Mouse (Mus musculus) G1E (cell line): Measurements from ENCODE around the gene Map2k3. TPM values are rescaled to one million over a fixed set of nuclear protein-coding genes. Genes with fewer than 3 reads are reported as not detected.

Source experiments
- ATAC-seq: 2 replicates; pipeline ENCODE4 v1.8.0; 2016; ENCODE audit warnings: mild to moderate bottlenecking; ENCODE audit not compliant: insufficient number of reproducible peaks, poor library complexity, low FRiP score, severe bottlenecking; ENCODE audit errors: extremely low read depth
- DNase-seq: peaks from one replicate; pipeline ENCODE4 v3.0.0; 2012; ENCODE audit warnings: low spot score
- H3K27me3 ChIP-seq: 2 replicates; pipeline ENCODE4 v1.6.1; 2012; ENCODE audit warnings: mild to moderate bottlenecking, low read length, inconsistent platforms; ENCODE audit not compliant: insufficient read depth
- H3K36me3 ChIP-seq: replicated peaks from 2 replicates; pipeline ENCODE3; 2012; ENCODE audit warnings: mild to moderate bottlenecking, inconsistent platforms
- H3K4me1 ChIP-seq: 2 replicates; pipeline ENCODE4 v1.6.1; 2012; ENCODE audit warnings: low read depth, low read length, inconsistent platforms, mixed read lengths; ENCODE audit not compliant: insufficient read depth
- H3K4me3 ChIP-seq: 2 replicates; pipeline ENCODE4 v1.5.1; 2012; ENCODE audit warnings: low read depth, mild to moderate bottlenecking, inconsistent platforms, low read length, moderate library complexity, mixed read lengths
- H3K9me3 ChIP-seq: replicated peaks from 2 replicates; pipeline ENCODE4 v1.6.1; 2012; ENCODE audit warnings: inconsistent platforms
- CTCF ChIP-seq: IDR thresholded peaks from 2 replicates; pipeline ENCODE4 v1.5.1; 2012; ENCODE audit warnings: low read depth, low read length, inconsistent platforms, mixed read lengths
- GATA1 ChIP-seq: IDR thresholded peaks from 2 replicates; pipeline ENCODE4 v1.6.1; 2012; ENCODE audit warnings: borderline replicate concordance, low read length, inconsistent platforms, mixed read lengths
- GATA2 ChIP-seq: IDR thresholded peaks from 2 replicates; pipeline ENCODE4 v1.6.1; 2012; ENCODE audit warnings: low read depth, low read length, inconsistent platforms, borderline replicate concordance
- POLR2AphosphoS5 ChIP-seq: IDR thresholded peaks from 2 replicates; pipeline ENCODE4 v1.6.1; 2012; ENCODE audit warnings: low read depth, low read length, inconsistent platforms; ENCODE audit not compliant: insufficient replicate concordance
- TAL1 ChIP-seq: conservative IDR thresholded peaks from 2 replicates; pipeline ENCODE4 v1.6.1; 2012; ENCODE audit warnings: low read depth, low read length, inconsistent platforms, mixed read lengths
- polyA plus RNA-seq: library from polyadenylated mRNA; stranded (reverse); fragments of >175 nt; gene quantifications from 2 replicates; pipeline ENCODE4 v1.2.3, GENCODE M21; 2012
- total RNA-seq, 2 experiments: library from RNA; stranded (forward) in 1 of 2; stranded (reverse) in 1 of 2; fragments of 200-1000 nt in 1 of 2; fragments of >200 nt in 1 of 2; fragmentation: Nextera tagmentation in 1 of 2; gene quantifications; 2 replicates each; pipeline ENCODE4 v1.2.3; 2014 to 2017

Map2k3 gene
- total and polyA plus RNA-seq, 3 experiments, result 30.6 to 189 (median 32.1) TPM

DNA sequence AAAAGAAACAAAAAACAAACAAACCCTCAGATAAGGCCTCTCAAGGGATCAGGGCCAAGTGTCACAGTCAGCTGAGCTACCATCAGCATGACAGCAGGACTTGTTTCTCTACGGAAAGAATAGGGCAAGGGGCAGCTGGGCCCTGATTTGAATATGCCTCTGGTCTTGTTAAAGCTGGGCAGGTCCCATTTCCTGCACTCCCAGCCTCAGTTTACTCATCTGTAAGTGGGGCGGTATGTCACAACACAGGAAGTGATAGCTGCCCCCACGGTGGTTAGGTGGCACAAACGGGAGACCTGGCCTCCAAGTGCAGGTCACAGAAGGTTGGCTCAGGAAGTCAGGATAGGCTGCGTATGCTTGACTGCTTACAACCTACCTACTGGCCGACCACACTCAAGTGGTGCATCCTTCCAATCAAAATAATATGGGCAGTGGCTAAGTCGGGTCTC is 19.3 kb upstream of the Map2k3 start:
- DNase-seq, result no peak
- no peak for ATAC-seq
- Histone ChIP-seq H3K9me3 (no peaks in the 10 kb centered on the region), H3K4me1 (peaks cover 28% of the 10 kb centered on the region), H3K4me3 (peak overlapping the region; percentile 87), H3K27me3 (no peaks in the 10 kb centered on the region; the same call in 1 of the 2 replicates), H3K36me3 (peaks cover 15% of the 10 kb centered on the region)
- TF ChIP-seq GATA2 (no peak), CTCF (no peak), TAL1 (no peak), POLR2AphosphoS5 (no peak)

DNA sequence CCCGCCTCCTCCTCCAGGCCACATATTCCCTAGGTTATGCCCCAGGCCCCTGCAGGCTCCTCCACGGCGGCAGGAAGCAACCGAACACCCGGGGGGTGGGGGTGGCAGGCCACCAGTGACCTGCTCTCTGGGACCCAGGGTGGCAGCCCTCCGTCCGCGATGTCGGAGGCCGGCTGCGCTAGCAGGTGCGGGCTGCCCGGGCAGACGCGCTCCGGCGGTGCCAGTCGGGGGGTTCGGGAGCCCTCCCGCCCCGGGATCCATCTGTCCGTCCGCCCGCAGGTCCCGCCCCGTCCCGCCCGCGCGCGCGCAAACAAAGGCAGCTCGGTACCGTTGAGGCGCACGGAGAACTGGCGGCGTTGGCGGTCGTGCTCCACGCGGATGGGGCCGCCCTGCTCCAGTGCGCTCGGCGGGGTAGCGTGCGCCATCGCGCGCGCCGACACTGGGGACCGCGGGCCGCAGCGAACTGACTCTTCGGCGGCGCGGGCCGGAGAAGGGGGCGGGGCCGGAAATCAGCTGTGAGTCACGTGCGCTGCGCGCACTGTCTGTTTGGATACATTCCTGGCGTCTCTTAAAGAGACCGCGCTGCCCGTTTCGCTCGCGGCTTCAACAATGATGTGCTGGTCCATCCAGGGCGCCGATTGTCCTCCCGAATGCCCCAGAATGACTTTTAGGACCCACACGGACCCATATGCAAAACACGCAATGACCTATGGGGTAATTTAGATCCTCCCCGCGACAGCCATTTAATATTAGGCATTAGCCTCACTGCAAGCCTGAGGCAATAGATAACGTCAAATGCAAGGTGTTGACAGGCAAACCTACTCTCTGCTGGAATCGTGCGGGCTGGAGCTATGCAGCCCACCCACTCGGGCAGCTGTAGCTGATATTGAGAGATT is 18.3 kb upstream of the Map2k3 start:
- Histone ChIP-seq H3K4me3 (peak overlapping the region; percentile 87), H3K27me3 (no peaks in the 10 kb centered on the region; the same call in 1 of the 2 replicates), H3K36me3 (peaks cover 12% of the 10 kb centered on the region), H3K4me1 (peaks cover 28% of the 10 kb centered on the region), H3K9me3 (no peaks in the 10 kb centered on the region)
- ATAC-seq (peak; percentile 79), DNase-seq (peak; percentile 75)
- TF ChIP-seq TAL1 (peak; percentile 42), GATA1 (no peak)

DNA sequence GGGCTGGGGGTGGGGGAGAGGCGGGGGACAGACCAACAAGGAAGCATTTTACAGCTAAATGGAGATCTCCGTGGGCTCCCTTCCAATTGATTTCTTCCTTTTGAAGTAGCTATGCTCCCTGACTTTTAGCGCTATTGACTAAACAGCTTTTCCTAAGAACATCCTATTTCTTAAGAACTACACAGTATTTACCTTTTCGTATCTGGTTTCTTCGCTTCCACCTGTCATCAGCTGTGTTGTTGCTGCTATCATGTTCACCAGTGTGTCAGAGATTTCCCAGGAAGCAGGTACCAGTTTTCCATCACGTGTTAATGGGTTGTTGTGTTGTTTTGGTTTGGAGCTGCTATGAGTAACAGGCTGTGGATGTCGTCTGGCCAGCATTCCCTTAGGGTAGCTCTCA is 17.3 kb upstream of the Map2k3 start, which contains the start of gene Natd1:
Natd1 (minus strand) TSS at position 260 of the 400 bp plus-strand sequence.
- H3K4me1 ChIP-seq, result peaks cover 28% of the 10 kb centered on the region
- H3K36me3 ChIP-seq, result peaks cover 12% of the 10 kb centered on the region

DNA sequence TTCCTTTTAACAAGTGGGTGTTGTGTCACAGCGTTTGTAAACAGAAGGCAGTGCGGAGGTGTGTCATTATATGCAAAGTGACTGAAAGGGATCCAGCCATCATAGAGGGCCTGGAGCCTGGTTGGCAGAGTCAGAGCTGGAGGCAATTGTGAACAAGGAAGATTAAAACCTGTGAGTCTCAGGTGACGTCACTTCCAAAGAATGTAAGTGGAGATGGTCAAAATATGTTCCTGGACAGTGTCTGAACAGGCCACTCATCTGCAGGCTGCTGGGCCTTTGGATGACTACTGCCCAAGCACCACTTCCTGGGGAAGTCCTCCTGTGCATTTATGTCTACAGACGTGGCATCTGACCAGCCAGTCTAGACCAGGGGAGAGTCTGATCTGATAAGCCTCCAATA is 16.6 kb upstream of the Map2k3 start:
- Histone ChIP-seq H3K4me1 (peaks cover 28% of the 10 kb centered on the region), H3K9me3 (no peaks in the 10 kb centered on the region), H3K27me3 (no peaks in the 10 kb centered on the region; the same call in 1 of the 2 replicates), H3K36me3 (peaks cover 14% of the 10 kb centered on the region), H3K4me3 (no peak overlapping the region)
- no peak for DNase-seq
- no peak for TF ChIP-seq GATA1
- TF ChIP-seq POLR2AphosphoS5, result no peak
- TF ChIP-seq CTCF, result no peak
- TF ChIP-seq TAL1, result no peak
- no peak for TF ChIP-seq GATA2
- no peak for ATAC-seq

More for the DNA sequence above, 17.3 kb upstream of the Map2k3 start, which contains the start of gene Natd1:
- Histone ChIP-seq H3K4me3 (peak within 1 kb of the TSS; percentile 87), H3K27me3 (no peaks in the 10 kb centered on the region; the same call in 1 of the 2 replicates), H3K9me3 (no peaks in the 10 kb centered on the region)
- TF ChIP-seq GATA1 (no peak), TAL1 (no peak), POLR2AphosphoS5 (no peak), CTCF (no peak), GATA2 (no peak)
- ATAC-seq, result no peak
- no peak for DNase-seq

DNA sequence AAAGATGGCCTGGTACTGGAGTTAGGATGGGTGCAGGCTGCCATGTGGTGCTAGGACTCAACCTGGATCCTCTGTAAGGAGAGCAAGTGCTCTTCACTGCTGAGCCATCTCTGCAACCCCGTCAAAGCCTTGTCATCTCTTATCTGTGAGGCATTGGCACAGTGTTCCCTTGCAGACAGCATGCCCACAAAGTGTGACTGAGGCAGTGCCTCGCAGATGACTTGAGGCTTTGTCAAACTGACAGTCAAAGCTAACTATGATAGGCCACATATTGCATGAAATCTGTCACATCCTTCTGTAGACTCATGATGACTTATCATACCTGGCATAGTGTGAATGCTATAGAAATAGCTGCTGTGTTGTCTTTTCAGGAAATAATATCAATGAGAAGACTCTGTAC is 11.8 kb upstream of the Map2k3 start:
- Histone ChIP-seq H3K4me1 (peaks cover 8% of the 10 kb centered on the region), H3K36me3 (peaks cover 37% of the 10 kb centered on the region), H3K27me3 (no peaks in the 10 kb centered on the region), H3K9me3 (no peaks in the 10 kb centered on the region), H3K4me3 (no peak overlapping the region)
- no peak for DNase-seq
- TF ChIP-seq TAL1 (no peak), GATA1 (no peak), CTCF (no peak), GATA2 (no peak), POLR2AphosphoS5 (no peak)
- no peak for ATAC-seq

DNA sequence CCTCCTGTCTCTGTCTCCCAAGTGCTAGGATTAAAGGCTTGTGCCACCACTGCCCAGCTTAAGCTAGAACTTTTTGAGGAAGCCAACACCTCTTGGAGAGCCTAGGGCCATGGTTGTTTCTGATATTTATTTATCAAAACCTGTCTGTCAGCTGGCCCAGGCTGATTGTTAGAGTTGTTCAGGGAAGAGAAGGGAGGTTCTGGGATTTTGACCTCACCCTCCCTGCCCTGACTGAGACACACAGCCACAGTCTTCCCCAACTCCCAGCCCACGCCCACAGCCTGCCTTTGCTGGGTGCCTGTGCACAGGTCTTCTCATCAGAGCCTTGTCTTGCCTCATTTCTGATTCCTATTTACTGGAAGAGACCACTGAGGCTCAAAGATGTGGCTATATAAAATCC is 9.6 kb upstream of the Map2k3 start:
- Histone ChIP-seq H3K27me3 (no peaks in the 10 kb centered on the region), H3K36me3 (peaks cover 52% of the 10 kb centered on the region), H3K4me1 (peaks cover 17% of the 10 kb centered on the region)

More for the DNA sequence above, 9.6 kb upstream of the Map2k3 start:
- no peak for DNase-seq
- Histone ChIP-seq H3K4me3 (no peak overlapping the region), H3K9me3 (no peaks in the 10 kb centered on the region)
- no peak for TF ChIP-seq GATA1
- no peak for ATAC-seq
